Mouse (Mus musculus) midbrain, embryonic 11.5 days (tissue): ENCODE results near the gene Gm10073. TPM values are rescaled to one million over a fixed set of nuclear protein-coding genes. Genes with fewer than 3 reads are reported as not detected.
"Not testable (repeated sequence)": the region's sequence is repeated elsewhere in the genome, so short reads cannot be mapped to it uniquely, and the experiment has no call there.

Source experiments
- ATAC-seq: fragments of 200-750 bp; cut with Nextera tagmentation; 2 replicates; pipeline ENCODE4 v1.8.0; 2017; ENCODE audit warnings: moderate TSS enrichment, moderate library complexity; ENCODE audit not compliant: low FRiP score
- DNase-seq: peaks from one replicate; pipeline ENCODE4 v3.0.0; 2015; ENCODE audit warnings: low spot score; ENCODE audit errors: missing footprints
- H3K27ac ChIP-seq: fragments of 300-500 bp; sonication (generic); 2 replicates; pipeline ENCODE4 v1.5.1; 2014; ENCODE audit warnings: low read depth, low read length
- H3K27me3 ChIP-seq: fragments of 300-500 bp; sonication (generic); 2 replicates; pipeline ENCODE4 v1.6.1; 2014; ENCODE audit warnings: mild to moderate bottlenecking, low read length, moderate library complexity, mixed read lengths; ENCODE audit not compliant: control insufficient read depth, insufficient read depth
- H3K36me3 ChIP-seq: fragments of 300-500 bp; sonication (generic); 2 replicates; pipeline ENCODE4 v1.6.1; 2014; ENCODE audit warnings: mild to moderate bottlenecking, low read length, moderate library complexity, mixed read lengths; ENCODE audit not compliant: control insufficient read depth, insufficient read depth
- H3K4me1 ChIP-seq: fragments of 300-500 bp; sonication (generic); 2 replicates; pipeline ENCODE4 v1.6.1; 2014; ENCODE audit warnings: low read length; ENCODE audit not compliant: control insufficient read depth, insufficient read depth
- H3K4me2 ChIP-seq: fragments of 300-500 bp; sonication (generic); 2 replicates; pipeline ENCODE4 v1.6.1; 2014; ENCODE audit warnings: mild to moderate bottlenecking, moderate library complexity
- H3K4me3 ChIP-seq: fragments of 300-500 bp; sonication (generic); 2 replicates; pipeline ENCODE4 v1.5.1; 2014; ENCODE audit warnings: low read depth, low read length
- H3K9ac ChIP-seq: fragments of 300-500 bp; sonication (generic); 2 replicates; pipeline ENCODE4 v1.6.1; 2014; ENCODE audit warnings: low read length
- H3K9me3 ChIP-seq: fragments of 300-500 bp; sonication (generic); 2 replicates; pipeline ENCODE4 v1.6.1; 2016; ENCODE audit warnings: low read length; ENCODE audit not compliant: control insufficient read depth
- WGBS: fragments of 180-500 bp; shearing (Covaris S2); extraction: QIAGEN DNeasy Blood & Tissue Kit; methylation state at CpG from one replicate; pipeline ENCODE4 v1.1.7; 2014; 5-methylcytosine and 5-hydroxymethylcytosine counted together
- polyA plus RNA-seq: library from polyadenylated mRNA; unstranded; fragments of >200 nt; fragmentation: Nextera tagmentation; extraction: Ambion mirVana; gene quantifications from 2 replicates; pipeline ENCODE4 v1.2.1, GENCODE M21; 2014

The Gm10073 gene
- polyA plus RNA-seq, 1 experiment from 2014 or later: 7.5 TPM

DNA sequence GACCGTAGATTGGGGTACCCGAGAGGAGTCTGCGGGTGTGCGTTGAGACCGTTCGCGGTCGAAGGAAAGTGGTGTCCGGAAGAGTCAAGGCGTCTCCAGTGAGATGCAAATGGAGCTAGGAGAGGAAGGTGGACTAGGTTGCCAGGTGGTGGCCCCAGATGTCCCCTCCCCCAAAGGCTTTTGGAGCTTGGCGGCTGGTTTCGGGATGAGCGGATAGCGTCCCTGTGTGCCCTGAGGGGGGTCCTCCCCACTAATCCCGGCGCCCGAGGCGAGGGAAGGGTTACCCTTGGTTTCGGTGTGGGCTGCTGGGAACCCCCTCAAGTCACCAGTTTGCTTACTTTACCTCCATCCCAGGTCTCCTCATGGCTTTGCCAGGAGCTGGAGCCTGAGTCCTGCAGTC, 30.7 kb upstream of the Gm10073 start:
- WGBS: under 1% methylated on average over 19 of the region's 19 CpGs
- ATAC-seq (no peak), DNase-seq (peak; percentile 93)
- Histone ChIP-seq H3K4me1 (peaks cover 21% of the 10 kb centered on the region), H3K27ac (no peak overlapping the region), H3K4me2 (peak overlapping the region; percentile 87), H3K27me3 (peaks cover 39% of the 10 kb centered on the region), H3K36me3 (no peaks in the 10 kb centered on the region), H3K9me3 (no peaks in the 10 kb centered on the region), H3K4me3 (peak overlapping the region; percentile 47), H3K9ac (peak overlapping the region; percentile 52; the same call in 1 of the 2 replicates)

GRCm38 (mm10) chr8:106603131-106603819, 30.0 kb upstream of the Gm10073 start, which contains the start of gene Cdh1:
Cdh1 (plus strand) TSS chr8:106603351.
- Histone ChIP-seq H3K9ac (peak within 1 kb of the TSS; percentile 52), H3K9me3 (no peaks in the 10 kb centered on the region), H3K36me3 (no peaks in the 10 kb centered on the region), H3K27ac (no peak within 1 kb of the TSS), H3K27me3 (peaks cover 39% of the 10 kb centered on the region), H3K4me3 (peak within 1 kb of the TSS; percentile 47), H3K4me1 (peaks cover 21% of the 10 kb centered on the region), H3K4me2 (peak within 1 kb of the TSS; percentile 87)
- peak; percentile 43 for ATAC-seq
- peak; percentile 94 for DNase-seq
- under 1% methylated on average over 53 of the region's 53 CpGs for WGBS

DNA sequence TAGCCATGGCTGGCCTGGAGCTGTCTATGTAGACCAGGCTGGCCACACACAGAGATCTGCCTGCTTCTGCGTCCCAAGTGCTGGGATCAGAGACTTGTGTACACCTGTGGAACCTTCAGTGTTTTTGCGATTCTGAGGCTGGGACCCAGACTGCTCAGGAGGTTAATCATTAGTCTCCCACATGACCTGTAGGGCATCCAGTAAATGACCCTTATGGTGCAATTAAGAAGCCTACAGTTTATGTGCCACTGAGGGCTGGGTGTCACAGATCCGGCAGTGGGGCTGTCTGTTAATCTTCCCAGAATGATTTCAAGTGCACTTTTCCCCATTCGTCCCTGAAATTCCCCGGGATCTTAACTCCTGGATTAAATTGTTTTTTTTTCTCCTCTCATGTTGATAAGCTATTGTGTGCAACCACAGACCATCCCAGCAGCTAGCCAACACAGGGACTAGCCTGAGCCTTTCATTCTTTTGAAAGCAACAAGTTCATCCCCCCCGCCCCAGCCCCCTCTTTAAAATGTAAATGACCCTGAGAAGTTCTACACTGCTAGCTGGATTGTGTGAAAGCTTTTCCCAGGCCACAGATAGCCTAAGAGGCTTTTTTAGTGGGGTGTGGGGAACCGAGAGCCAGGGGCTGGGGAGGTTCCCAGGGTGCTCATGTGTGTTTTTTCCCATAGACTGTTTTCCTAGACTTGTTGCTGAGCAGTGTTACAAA, 26.2 kb upstream of the Gm10073 start:
- no peak overlapping the region for H3K4me2 ChIP-seq
- WGBS: 19% methylated on average over 7 of the region's 7 CpGs
- no peaks in the 10 kb centered on the region for H3K36me3 ChIP-seq
- H3K4me1 ChIP-seq: peaks cover 21% of the 10 kb centered on the region
- peaks cover 26% of the 10 kb centered on the region for H3K27me3 ChIP-seq
- DNase-seq (no peak), ATAC-seq (peak; percentile 82)
- H3K4me3 ChIP-seq: no peak overlapping the region
- H3K9me3 ChIP-seq: no peaks in the 10 kb centered on the region
- H3K9ac ChIP-seq: no peak overlapping the region
- H3K27ac ChIP-seq: peak overlapping the region; percentile 71

DNA sequence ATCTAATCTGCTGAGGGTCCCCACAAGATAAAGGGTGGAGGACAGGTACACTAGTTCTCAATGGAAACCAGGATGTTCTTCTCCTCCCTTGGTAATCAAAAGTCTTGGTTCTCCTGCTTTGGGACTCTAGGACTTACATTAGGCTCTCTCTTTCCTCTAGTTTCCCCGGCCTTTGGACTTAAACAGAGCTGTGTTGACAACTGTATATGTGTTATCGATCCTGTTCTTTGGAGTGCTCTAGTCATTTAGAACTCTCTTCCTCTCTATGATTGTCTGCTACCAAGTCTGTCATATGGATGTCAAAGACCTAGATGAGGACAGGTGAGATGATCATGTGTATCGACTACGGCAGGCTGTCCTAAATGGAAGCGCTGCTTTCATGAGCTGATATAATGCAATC, 23.8 kb upstream of the Gm10073 start:
- WGBS: 95% methylated on average over 5 of the region's 5 CpGs
- no peak overlapping the region for H3K4me2 ChIP-seq

DNA sequence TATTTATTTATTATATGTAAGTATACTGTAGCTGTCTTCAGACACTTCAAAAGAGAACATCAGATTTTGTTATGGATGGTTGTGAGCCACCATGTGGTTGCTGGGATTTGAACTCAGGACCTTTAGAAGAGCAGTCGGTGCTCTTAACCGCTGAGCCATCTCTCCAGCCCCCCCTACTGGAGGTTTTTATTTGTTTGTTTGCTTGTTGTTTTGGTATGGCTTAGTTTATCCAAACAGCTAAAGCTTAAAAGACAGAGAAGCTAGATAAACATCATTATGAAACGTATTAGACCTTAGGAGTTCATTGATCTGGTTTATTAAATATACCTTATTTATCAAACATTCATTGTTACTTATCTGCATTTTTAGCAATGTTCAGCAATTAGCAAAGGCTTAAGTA, 22.4 kb upstream of the Gm10073 start:
- DNase-seq, ATAC-seq, H3K4me1 ChIP-seq, H3K27ac ChIP-seq, H3K9ac ChIP-seq, H3K36me3 ChIP-seq, H3K4me2 ChIP-seq, H3K9me3 ChIP-seq, H3K4me3 ChIP-seq, H3K27me3 ChIP-seq: not testable (repeated sequence)
- WGBS: 87% methylated on average over 3 of the region's 3 CpGs

More for the DNA sequence above, 23.8 kb upstream of the Gm10073 start:
- Histone ChIP-seq H3K9me3 (no peaks in the 10 kb centered on the region), H3K9ac (no peak overlapping the region), H3K27ac (no peak overlapping the region), H3K4me3 (no peak overlapping the region), H3K27me3 (peaks cover 3% of the 10 kb centered on the region; the same call in 1 of the 2 replicates), H3K4me1 (peaks cover 8% of the 10 kb centered on the region), H3K36me3 (no peaks in the 10 kb centered on the region)
- DNase-seq (no peak), ATAC-seq (no peak)

DNA sequence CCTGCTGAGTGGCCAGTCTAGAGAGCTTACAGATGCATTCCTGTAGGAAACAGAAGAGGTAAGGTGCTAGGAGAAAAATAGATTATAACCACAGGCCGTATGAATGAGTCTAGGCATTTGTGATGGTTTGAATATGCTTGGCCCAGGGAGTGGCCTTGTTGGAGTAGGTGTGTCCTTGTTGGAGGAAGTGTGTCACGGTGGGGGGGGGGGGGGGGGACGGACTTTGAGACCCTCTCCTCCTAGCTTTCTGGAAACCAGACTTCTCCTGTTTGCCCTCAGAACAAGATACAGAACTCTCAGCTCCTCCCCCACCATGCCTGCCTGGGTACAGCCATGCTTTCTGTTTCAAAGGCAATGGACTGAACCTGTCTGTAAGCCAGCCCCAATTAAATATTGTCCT, 19.2 kb upstream of the Gm10073 start:
- Histone ChIP-seq H3K4me3 (no peak overlapping the region), H3K36me3 (no peaks in the 10 kb centered on the region), H3K9ac (no peak overlapping the region), H3K27ac (no peak overlapping the region), H3K4me1 (no peaks in the 10 kb centered on the region), H3K27me3 (no peaks in the 10 kb centered on the region), H3K4me2 (no peak overlapping the region), H3K9me3 (no peaks in the 10 kb centered on the region)
- 76% methylated on average over 2 of the region's 3 CpGs for WGBS
- ATAC-seq (no peak), DNase-seq (no peak)

DNA sequence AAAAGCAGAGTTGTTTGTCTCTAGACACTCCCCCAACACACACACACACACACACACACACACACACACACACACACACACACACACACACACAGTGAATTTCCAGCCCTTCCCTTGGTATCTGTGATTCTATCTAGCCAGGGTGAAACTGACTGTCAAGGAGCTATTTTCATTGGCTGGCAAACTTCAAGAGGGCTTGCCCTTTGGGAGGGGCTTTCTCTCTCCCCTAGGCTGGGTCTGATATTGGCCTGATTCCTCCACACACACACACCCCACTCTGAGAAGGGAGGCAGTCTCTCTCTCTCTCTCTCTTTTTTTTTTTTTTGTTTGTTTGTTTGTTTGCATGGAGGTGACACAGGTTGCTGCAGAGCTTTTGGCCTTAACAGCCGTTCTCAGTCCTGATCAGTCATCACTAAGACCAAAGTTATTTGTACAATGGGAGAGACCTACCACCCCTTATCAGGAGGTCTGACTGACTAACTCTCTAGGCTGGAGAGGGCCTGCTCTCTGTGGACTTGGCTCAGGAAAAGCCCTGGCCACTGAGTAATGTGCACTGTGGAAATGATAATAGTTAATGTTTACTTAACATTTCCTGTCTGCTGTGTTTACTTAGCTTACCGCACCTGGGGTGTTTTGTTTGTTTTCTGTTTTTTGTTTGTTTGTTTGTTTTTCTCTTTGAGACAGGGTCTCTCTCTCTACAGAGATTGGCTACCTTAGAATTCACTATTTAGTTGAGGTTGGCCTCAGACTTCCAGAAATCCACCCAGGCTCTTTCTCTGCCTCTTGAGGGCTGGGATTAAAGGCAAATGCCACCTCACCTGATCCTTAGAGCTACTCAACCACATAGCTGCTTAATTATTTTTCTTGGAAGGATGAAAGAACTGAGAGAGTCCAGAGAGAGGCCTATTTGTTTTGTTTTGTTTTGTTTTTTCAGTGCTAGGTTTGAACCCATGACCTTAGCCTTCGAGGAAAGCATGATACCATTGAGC, 15.5 kb upstream of the Gm10073 start:
- H3K27me3 ChIP-seq: no peaks in the 10 kb centered on the region
- H3K27ac ChIP-seq: no peak overlapping the region
- no peaks in the 10 kb centered on the region for H3K36me3 ChIP-seq
- no peak overlapping the region for H3K4me3 ChIP-seq
- DNase-seq (no peak), ATAC-seq (no peak)
- no peaks in the 10 kb centered on the region for H3K4me1 ChIP-seq
- no peak overlapping the region for H3K9ac ChIP-seq
- H3K9me3 ChIP-seq: no peaks in the 10 kb centered on the region
- H3K4me2 ChIP-seq: no peak overlapping the region
- WGBS: 76% methylated on average over 3 of the region's 3 CpGs

DNA sequence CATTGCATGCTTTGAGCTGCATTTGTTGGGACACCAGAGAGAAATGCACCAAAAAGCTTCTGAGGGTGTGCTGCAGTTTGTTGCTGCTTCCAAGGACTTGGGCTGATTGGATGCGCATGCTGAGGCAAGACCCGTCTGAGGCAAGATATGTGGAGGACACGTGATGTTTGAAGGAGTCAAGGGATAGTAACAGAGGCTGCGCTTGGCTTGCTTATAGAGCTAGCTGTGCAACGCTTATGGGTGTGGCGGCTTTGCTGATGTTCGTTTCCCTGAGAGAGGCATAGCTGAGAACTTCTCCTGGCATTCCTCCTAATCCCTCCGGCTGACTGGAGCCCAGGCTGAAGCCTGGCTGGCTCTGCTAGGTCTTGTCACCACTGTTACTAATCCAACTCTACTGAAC, 13.6 kb upstream of the Gm10073 start:
- no peak for DNase-seq
- no peak overlapping the region for H3K9ac ChIP-seq
- no peaks in the 10 kb centered on the region for H3K36me3 ChIP-seq
- no peaks in the 10 kb centered on the region for H3K27me3 ChIP-seq
- H3K27ac ChIP-seq: no peak overlapping the region
- H3K9me3 ChIP-seq: no peaks in the 10 kb centered on the region
- WGBS: 85% methylated on average over 8 of the region's 8 CpGs
- no peak for ATAC-seq
- no peak overlapping the region for H3K4me3 ChIP-seq
- no peak overlapping the region for H3K4me2 ChIP-seq
- no peaks in the 10 kb centered on the region for H3K4me1 ChIP-seq
